Mouse (Mus musculus): ENCODE data around the gene Mbip. TPM values are rescaled to one million over a fixed set of nuclear protein-coding genes. Genes with fewer than 3 reads are reported as not detected.

Mbip gene
- polyA plus RNA-seq, 1 experiment from 2014 or later: 38.3 TPM

DNA sequence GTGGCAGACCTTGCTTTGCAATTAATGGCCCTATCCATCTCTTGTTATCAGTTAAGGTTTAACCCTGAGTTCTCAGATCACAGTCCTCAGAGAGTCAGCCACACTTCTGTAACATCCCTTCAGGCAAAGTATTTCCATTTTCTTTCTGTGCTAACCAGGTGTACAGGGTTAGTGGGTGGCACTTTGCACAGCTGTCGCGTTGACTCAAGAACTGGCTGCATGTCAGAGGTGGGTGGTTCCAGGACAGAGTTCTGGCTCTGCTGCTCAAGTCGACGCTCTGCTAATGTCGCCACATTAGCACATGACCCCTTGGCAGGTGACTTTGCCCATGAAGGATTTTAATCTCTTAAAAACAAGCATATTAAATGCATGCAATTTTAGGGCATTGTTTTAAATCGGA is 39.9 kb downstream of the Mbip start:
- H3K9ac ChIP-seq: no peak overlapping the region
- peaks cover 15% of the 10 kb centered on the region for H3K4me1 ChIP-seq (replicated peaks)
- ATAC-seq (ENCODE audit: low FRiP score, low read depth): no peak
- no peaks in the 10 kb centered on the region for H3K36me3 ChIP-seq
- no peak overlapping the region for H3K4me2 ChIP-seq
- no peaks in the 10 kb centered on the region for H3K9me3 ChIP-seq
- no peak overlapping the region for H3K4me3 ChIP-seq
- H3K27me3 ChIP-seq: no peaks in the 10 kb centered on the region; the same call in 1 of the 2 replicates
- H3K27ac ChIP-seq (replicated peaks): no peak overlapping the region
- 67% methylated on average over 6 of the region's 6 CpGs for WGBS

- H3K4me3 ChIP-seq: peak overlapping the region; percentile 35
- H3K27me3 ChIP-seq: no peaks in the 10 kb centered on the region; the same call in 1 of the 2 replicates
- H3K4me2 ChIP-seq: peak overlapping the region; percentile 65
- H3K9ac ChIP-seq: no peak overlapping the region
- H3K36me3 ChIP-seq: no peaks in the 10 kb centered on the region
- H3K27ac ChIP-seq (replicated peaks): no peak overlapping the region
- H3K9me3 ChIP-seq: no peaks in the 10 kb centered on the region
- peak; percentile 47 for ATAC-seq (ENCODE audit: low FRiP score, low read depth)
- 31% methylated on average over 4 of the region's 4 CpGs for WGBS
- H3K4me1 ChIP-seq (replicated peaks): peaks cover 21% of the 10 kb centered on the region
These were observed 43.2 kb downstream of the Mbip start for GRCm38 (mm10) chr12:56302321-56303017.

DNA sequence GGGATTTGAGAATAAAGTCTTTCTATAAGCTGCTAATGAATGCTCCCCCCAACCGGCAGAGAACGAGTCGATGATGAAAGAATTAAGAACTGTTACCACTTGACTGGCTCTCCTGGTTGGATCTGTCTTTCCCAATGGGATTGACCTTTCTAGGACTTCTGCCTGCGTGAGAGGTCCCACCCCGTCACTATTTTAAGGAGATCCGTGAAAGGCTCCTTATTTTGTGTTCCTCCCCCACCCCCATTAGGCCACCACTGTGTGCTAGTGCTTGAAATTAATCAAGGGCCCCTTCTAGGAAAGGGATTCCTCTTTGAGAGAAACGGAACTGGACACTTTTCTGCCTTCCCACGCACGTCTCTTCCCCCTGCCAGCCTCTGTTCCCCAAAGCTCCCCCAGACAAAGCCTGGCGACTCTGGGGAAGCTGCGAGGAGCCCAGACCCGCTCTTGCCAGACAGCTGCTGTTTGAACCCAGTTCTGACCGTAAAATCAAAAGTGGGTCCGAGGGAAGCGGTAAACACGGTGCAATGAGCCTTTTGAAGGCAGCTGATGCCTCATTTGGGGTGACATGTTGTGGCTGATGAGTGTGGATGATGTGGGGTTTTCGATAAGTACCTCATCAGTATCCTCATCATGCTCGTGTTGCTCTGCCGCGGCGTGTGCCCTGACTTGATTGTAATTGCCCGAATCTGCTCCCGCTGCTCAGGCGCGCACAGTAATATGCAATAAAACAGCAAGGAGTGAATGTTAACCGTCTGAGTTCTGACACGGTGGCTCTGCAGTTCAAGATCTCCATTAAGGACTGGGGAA is 44.0 kb downstream of the Mbip start:
- 6% methylated on average over 27 of the region's 27 CpGs for WGBS
- Histone ChIP-seq H3K36me3 (no peaks in the 10 kb centered on the region), H3K9ac (0 out of 2 replicates have a peak overlapping the region, but pooled peaks have one; percentile 16), H3K9me3 (no peaks in the 10 kb centered on the region), H3K4me2 (peak overlapping the region; percentile 65), H3K27me3 (peaks cover under 1% of the 10 kb centered on the region; the same call in 1 of the 2 replicates), H3K27ac (replicated peaks) (peak overlapping the region; percentile 68), H3K4me3 (peak overlapping the region; percentile 35), H3K4me1 (replicated peaks) (peaks cover 21% of the 10 kb centered on the region)
- peak; percentile 84 for ATAC-seq (ENCODE audit: low FRiP score, low read depth)

GRCm38 (mm10) chr12:56299610-56300009 is 46.1 kb downstream of the Mbip start:
- WGBS: 70% methylated on average over 3 of the region's 3 CpGs
- ATAC-seq (ENCODE audit: low FRiP score, low read depth): no peak
- no peaks in the 10 kb centered on the region for H3K9me3 ChIP-seq
- peaks cover 21% of the 10 kb centered on the region for H3K4me1 ChIP-seq (replicated peaks)
- H3K4me3 ChIP-seq: no peak overlapping the region
- no peak overlapping the region for H3K9ac ChIP-seq
- no peaks in the 10 kb centered on the region for H3K36me3 ChIP-seq
- H3K4me2 ChIP-seq: no peak overlapping the region
- no peak overlapping the region for H3K27ac ChIP-seq (replicated peaks)
- peaks cover 8% of the 10 kb centered on the region; the same call in 1 of the 2 replicates for H3K27me3 ChIP-seq

DNA sequence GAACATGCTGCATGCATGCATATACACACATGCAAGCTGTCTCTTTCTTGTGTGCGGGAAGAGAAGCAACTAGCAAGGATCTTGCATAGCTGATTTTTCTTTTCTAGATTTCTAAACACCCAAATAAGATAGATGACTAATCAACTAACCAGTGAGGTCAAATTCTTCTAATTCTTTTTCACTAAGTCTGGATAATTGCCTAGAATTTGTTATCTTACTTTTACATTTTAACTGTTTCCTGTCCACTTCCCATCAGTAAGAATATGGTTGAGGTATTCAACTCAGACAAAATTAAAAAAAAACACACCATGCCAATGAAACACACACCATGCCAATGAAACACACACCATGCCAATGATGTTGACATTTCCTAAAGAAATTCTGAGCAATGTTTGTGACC is 46.8 kb downstream of the Mbip start:
- no peaks in the 10 kb centered on the region for H3K36me3 ChIP-seq
- H3K4me3 ChIP-seq: no peak overlapping the region
- ATAC-seq (ENCODE audit: low FRiP score, low read depth): no peak
- peaks cover 8% of the 10 kb centered on the region; the same call in 1 of the 2 replicates for H3K27me3 ChIP-seq
- no peak overlapping the region for H3K27ac ChIP-seq (replicated peaks)
- 29% methylated on average over 1 of the region's 1 CpGs for WGBS
- no peaks in the 10 kb centered on the region for H3K9me3 ChIP-seq
- H3K9ac ChIP-seq: no peak overlapping the region
- H3K4me1 ChIP-seq (replicated peaks): peaks cover 21% of the 10 kb centered on the region
- H3K4me2 ChIP-seq: no peak overlapping the region

GRCm38 (mm10) chr12:56297921-56298830 is 47.5 kb downstream of the Mbip start:
- H3K27ac ChIP-seq (replicated peaks): no peak overlapping the region
- H3K36me3 ChIP-seq: no peaks in the 10 kb centered on the region
- peaks cover 21% of the 10 kb centered on the region for H3K4me1 ChIP-seq (replicated peaks)
- WGBS: 7% methylated on average over 21 of the region's 21 CpGs
- H3K27me3 ChIP-seq: peaks cover 9% of the 10 kb centered on the region; the same call in 1 of the 2 replicates
- H3K4me3 ChIP-seq: no peak overlapping the region
- H3K9me3 ChIP-seq: no peaks in the 10 kb centered on the region
- no peak for ATAC-seq (ENCODE audit: low FRiP score, low read depth)
- H3K9ac ChIP-seq: no peak overlapping the region
- peak overlapping the region; percentile 30 for H3K4me2 ChIP-seq

- Histone ChIP-seq H3K9ac (no peak overlapping the region), H3K4me2 (no peak overlapping the region), H3K9me3 (no peaks in the 10 kb centered on the region), H3K27me3 (peaks cover 11% of the 10 kb centered on the region; the same call in 1 of the 2 replicates), H3K27ac (replicated peaks) (no peak overlapping the region), H3K4me1 (replicated peaks) (peaks cover 15% of the 10 kb centered on the region), H3K4me3 (no peak overlapping the region), H3K36me3 (no peaks in the 10 kb centered on the region)
- ATAC-seq (ENCODE audit: low FRiP score, low read depth): no peak
- WGBS: 62% methylated on average over 5 of the region's 5 CpGs
These were observed 48.6 kb downstream of the Mbip start for GRCm38 (mm10) chr12:56297099-56297498.

GRCm38 (mm10) chr12:56296524-56296923 is 49.2 kb downstream of the Mbip start:
- no peak overlapping the region for H3K4me3 ChIP-seq
- peaks cover 9% of the 10 kb centered on the region for H3K4me1 ChIP-seq (replicated peaks)
- no peaks in the 10 kb centered on the region for H3K36me3 ChIP-seq
- 20% methylated on average over 6 of the region's 6 CpGs for WGBS
- no peak overlapping the region for H3K9ac ChIP-seq
- no peak overlapping the region for H3K27ac ChIP-seq (replicated peaks)
- no peak for ATAC-seq (ENCODE audit: low FRiP score, low read depth)
- H3K9me3 ChIP-seq: no peaks in the 10 kb centered on the region
- no peak overlapping the region for H3K4me2 ChIP-seq
- H3K27me3 ChIP-seq: peaks cover 11% of the 10 kb centered on the region; the same call in 1 of the 2 replicates

GRCm38 (mm10) chr12:56295160-56295559 is 50.5 kb downstream of the Mbip start:
- Histone ChIP-seq H3K4me3 (no peak overlapping the region), H3K27ac (replicated peaks) (no peak overlapping the region), H3K27me3 (peaks cover 11% of the 10 kb centered on the region; the same call in 1 of the 2 replicates), H3K4me1 (replicated peaks) (peaks cover 6% of the 10 kb centered on the region), H3K9ac (no peak overlapping the region), H3K9me3 (no peaks in the 10 kb centered on the region), H3K36me3 (no peaks in the 10 kb centered on the region), H3K4me2 (no peak overlapping the region)
- ATAC-seq (ENCODE audit: low FRiP score, low read depth): no peak
- WGBS: 77% methylated on average over 3 of the region's 3 CpGs

GRCm38 (mm10) chr12:56288548-56288947 is 57.1 kb downstream of the Mbip start:
- no peak overlapping the region for H3K27ac ChIP-seq (replicated peaks)
- 85% methylated on average over 3 of the region's 3 CpGs for WGBS
- H3K4me3 ChIP-seq: no peak overlapping the region
- H3K36me3 ChIP-seq: no peaks in the 10 kb centered on the region
- H3K4me1 ChIP-seq (replicated peaks): no peaks in the 10 kb centered on the region
- no peak for ATAC-seq (ENCODE audit: low FRiP score, low read depth)
- no peaks in the 10 kb centered on the region for H3K9me3 ChIP-seq
- H3K9ac ChIP-seq: no peak overlapping the region
- H3K4me2 ChIP-seq: no peak overlapping the region
- 0 out of 2 replicates have a peak, but pooled peaks cover 3% of the 10 kb centered on the region for H3K27me3 ChIP-seq

DNA sequence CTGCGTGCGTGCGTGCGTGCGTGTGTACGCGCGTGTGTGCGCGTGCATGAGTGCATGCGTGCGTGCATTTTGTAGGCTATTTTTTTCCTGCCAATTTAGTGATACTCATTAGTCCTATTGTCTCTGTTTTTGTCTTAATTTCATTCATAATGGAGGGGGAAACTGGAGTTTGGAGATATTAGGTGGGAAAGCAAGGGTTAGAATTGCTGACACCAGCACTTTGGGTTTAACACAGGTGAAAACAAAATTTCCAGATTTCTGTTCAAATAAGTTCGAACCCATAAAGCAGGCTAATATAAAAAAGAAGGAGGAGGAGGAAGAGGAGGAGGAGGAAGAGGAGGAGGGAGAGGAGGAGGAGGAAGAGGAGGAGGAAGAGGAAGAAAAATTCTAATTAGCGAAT is 58.9 kb downstream of the Mbip start:
- no peak for ATAC-seq (ENCODE audit: low FRiP score, low read depth)
- H3K4me3 ChIP-seq: no peak overlapping the region
- H3K9ac ChIP-seq: no peak overlapping the region
- no peaks in the 10 kb centered on the region for H3K36me3 ChIP-seq
- no peak overlapping the region for H3K4me2 ChIP-seq
- H3K27ac ChIP-seq (replicated peaks): no peak overlapping the region
- no peaks in the 10 kb centered on the region for H3K4me1 ChIP-seq (replicated peaks)
- WGBS: 97% methylated on average over 14 of the region's 14 CpGs
- no peaks in the 10 kb centered on the region for H3K9me3 ChIP-seq
- H3K27me3 ChIP-seq: no peaks in the 10 kb centered on the region

Data from hindbrain, embryonic 15.5 days (tissue).